Mouse (Mus musculus): ENCODE results near the gene Nop53. TPM values are rescaled to one million over a fixed set of nuclear protein-coding genes. Genes with fewer than 3 reads are reported as not detected.

Nop53 gene
- polyA plus RNA-seq, 1 experiment from 2014 or later = 108 TPM

DNA sequence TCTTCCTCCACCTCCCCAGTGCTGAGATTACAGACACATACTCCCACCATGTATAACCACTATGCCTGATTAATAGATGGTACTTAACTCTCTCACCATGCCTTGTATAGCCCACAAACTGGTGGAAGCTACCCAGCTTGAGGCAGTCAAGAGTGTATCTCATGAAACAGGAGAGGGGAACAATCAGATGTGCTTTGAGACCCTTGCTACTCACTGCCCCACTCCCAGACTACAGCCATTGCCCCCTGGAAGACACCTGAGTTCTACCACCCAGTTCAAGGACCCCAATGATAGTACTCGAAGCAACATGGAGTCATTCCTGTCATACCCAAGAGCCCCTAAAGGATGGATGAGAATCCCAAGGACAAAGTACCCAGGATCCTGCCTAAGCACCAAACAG, 39.3 kb downstream of the Nop53 start:
- H3K9ac ChIP-seq (ENCODE audit: low read depth, low read length) = no peak overlapping the region
- no peaks in the 10 kb centered on the region for H3K36me3 ChIP-seq (ENCODE audit: control insufficient read depth, insufficient read depth, low read length)
- WGBS = 90% methylated on average over 1 of the region's 1 CpGs
- H3K4me2 ChIP-seq (ENCODE audit: low read length) = no peak overlapping the region
- no peak overlapping the region for H3K27ac ChIP-seq (ENCODE audit: low read length)
- no peak overlapping the region for H3K4me3 ChIP-seq (ENCODE audit: low read depth, low read length)
- H3K4me1 ChIP-seq (ENCODE audit: control insufficient read depth, insufficient read depth, low read length) = no peaks in the 10 kb centered on the region
- H3K9me3 ChIP-seq (replicated peaks; ENCODE audit: control insufficient read depth, low read length, poor library complexity, severe bottlenecking) = no peaks in the 10 kb centered on the region
- H3K27me3 ChIP-seq (ENCODE audit: control insufficient read depth, insufficient read depth, low read depth, low read length) = no peaks in the 10 kb centered on the region
- ATAC-seq = no peak

GRCm38 (mm10) chr7:15905861-15906260, 40.0 kb downstream of the Nop53 start:
- Histone ChIP-seq H3K9me3 (replicated peaks; ENCODE audit: control insufficient read depth, low read length, poor library complexity, severe bottlenecking) (no peaks in the 10 kb centered on the region), H3K4me3 (ENCODE audit: low read depth, low read length) (no peak overlapping the region), H3K36me3 (ENCODE audit: control insufficient read depth, insufficient read depth, low read length) (no peaks in the 10 kb centered on the region), H3K27me3 (ENCODE audit: control insufficient read depth, insufficient read depth, low read depth, low read length) (no peaks in the 10 kb centered on the region), H3K27ac (ENCODE audit: low read length) (no peak overlapping the region), H3K4me1 (ENCODE audit: control insufficient read depth, insufficient read depth, low read length) (no peaks in the 10 kb centered on the region), H3K9ac (ENCODE audit: low read depth, low read length) (no peak overlapping the region), H3K4me2 (ENCODE audit: low read length) (no peak overlapping the region)
- WGBS = 31% methylated on average over 7 of the region's 7 CpGs
- ATAC-seq = no peak

DNA sequence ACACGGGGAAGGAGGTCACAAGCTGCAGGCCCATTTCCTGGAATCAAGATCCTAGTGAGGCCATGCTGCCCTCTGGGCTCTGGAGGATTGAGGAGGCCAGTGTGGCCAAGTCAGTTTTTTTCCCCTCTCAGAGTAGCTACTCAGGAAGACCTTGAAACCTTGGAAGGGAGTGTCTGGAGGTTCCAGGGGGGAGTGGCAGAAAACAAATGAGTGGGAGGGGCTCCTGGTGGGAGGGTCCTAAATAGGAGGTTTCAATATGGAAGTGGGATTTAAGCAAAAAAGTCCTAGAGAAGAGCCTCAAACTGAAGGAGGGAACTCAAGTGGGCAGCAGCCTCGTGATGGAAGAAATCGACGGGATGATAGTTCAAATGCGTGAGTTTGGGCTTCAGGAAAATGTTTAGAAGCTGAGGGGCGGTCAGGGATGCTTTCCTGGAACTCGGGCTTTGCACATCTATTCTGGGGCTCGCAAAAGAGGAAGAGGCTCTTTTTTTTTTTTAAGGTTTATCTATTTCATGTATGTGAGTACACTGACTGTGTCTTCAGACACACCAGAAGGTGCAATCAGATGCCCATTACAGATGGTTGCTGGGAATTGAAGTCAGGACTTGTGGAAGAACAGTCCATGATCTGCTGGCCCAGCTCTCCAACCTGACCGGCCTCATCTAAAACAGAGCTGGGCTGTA, 44.4 kb downstream of the Nop53 start:
- Histone ChIP-seq H3K27me3 (ENCODE audit: control insufficient read depth, insufficient read depth, low read depth, low read length) (no peaks in the 10 kb centered on the region), H3K4me1 (ENCODE audit: control insufficient read depth, insufficient read depth, low read length) (no peaks in the 10 kb centered on the region), H3K27ac (ENCODE audit: low read length) (no peak overlapping the region), H3K4me2 (ENCODE audit: low read length) (no peak overlapping the region), H3K9me3 (replicated peaks; ENCODE audit: control insufficient read depth, low read length, poor library complexity, severe bottlenecking) (no peaks in the 10 kb centered on the region), H3K36me3 (ENCODE audit: control insufficient read depth, insufficient read depth, low read length) (no peaks in the 10 kb centered on the region), H3K9ac (ENCODE audit: low read depth, low read length) (no peak overlapping the region), H3K4me3 (ENCODE audit: low read depth, low read length) (no peak overlapping the region)
- ATAC-seq = no peak
- WGBS = 81% methylated on average over 9 of the region's 9 CpGs

GRCm38 (mm10) chr7:15894251-15894650, 51.6 kb downstream of the Nop53 start:
- no peak overlapping the region for H3K27ac ChIP-seq (ENCODE audit: low read length)
- no peaks in the 10 kb centered on the region for H3K4me1 ChIP-seq (ENCODE audit: control insufficient read depth, insufficient read depth, low read length)
- H3K9ac ChIP-seq (ENCODE audit: low read depth, low read length) = no peak overlapping the region
- no peaks in the 10 kb centered on the region for H3K27me3 ChIP-seq (ENCODE audit: control insufficient read depth, insufficient read depth, low read depth, low read length)
- no peak overlapping the region for H3K4me3 ChIP-seq (ENCODE audit: low read depth, low read length)
- no peaks in the 10 kb centered on the region for H3K36me3 ChIP-seq (ENCODE audit: control insufficient read depth, insufficient read depth, low read length)
- WGBS = 88% methylated on average over 1 of the region's 1 CpGs
- H3K4me2 ChIP-seq (ENCODE audit: low read length) = no peak overlapping the region
- no peak for ATAC-seq
- H3K9me3 ChIP-seq (replicated peaks; ENCODE audit: control insufficient read depth, low read length, poor library complexity, severe bottlenecking) = no peaks in the 10 kb centered on the region

Other genes with a start within 250 kb of the Nop53 start
- gene Obox5, start 195.9 kb downstream of the Nop53 start, polyA plus RNA-seq (2015; fragmentation: Nextera tagmentation; extraction: Ambion mirVana) = not detected in 2 replicates
- gene Obox6, start 106.4 kb downstream of the Nop53 start, polyA plus RNA-seq (2015; fragmentation: Nextera tagmentation; extraction: Ambion mirVana) = not detected in 2 replicates
- 0.24 and 0.27 TPM in 2 replicates for gene Crx, start 66.1 kb downstream of the Nop53 start, polyA plus RNA-seq (2015; fragmentation: Nextera tagmentation; extraction: Ambion mirVana)
- gene Crxos, start 63.5 kb downstream of the Nop53 start, polyA plus RNA-seq (2015; fragmentation: Nextera tagmentation; extraction: Ambion mirVana) = not detected in 2 replicates
- gene Selenow, start 23.7 kb downstream of the Nop53 start, polyA plus RNA-seq (2015; fragmentation: Nextera tagmentation; extraction: Ambion mirVana) = 1,578 and 1,695 TPM in 2 replicates
- 4.6 and 4.9 TPM in 2 replicates for gene Ehd2, start 21.5 kb upstream of the Nop53 start, polyA plus RNA-seq (2015; fragmentation: Nextera tagmentation; extraction: Ambion mirVana)
- 5.9 and 7.7 TPM in 2 replicates for gene Bicra, start 101.8 kb upstream of the Nop53 start, polyA plus RNA-seq (2015; fragmentation: Nextera tagmentation; extraction: Ambion mirVana)
- gene Zfp541, start 115.7 kb upstream of the Nop53 start, polyA plus RNA-seq (2015; fragmentation: Nextera tagmentation; extraction: Ambion mirVana) = 0.14 and 0.15 TPM in 2 replicates
- 218 and 245 TPM in 2 replicates for gene Napa, start 152.4 kb upstream of the Nop53 start, polyA plus RNA-seq (2015; fragmentation: Nextera tagmentation; extraction: Ambion mirVana)
- gene Kptn, start 173.8 kb upstream of the Nop53 start, polyA plus RNA-seq (2015; fragmentation: Nextera tagmentation; extraction: Ambion mirVana) = 50.6 and 53.6 TPM in 2 replicates
- 0.73 and 1.0 TPM in 2 replicates for gene Slc8a2, start 183.8 kb upstream of the Nop53 start, polyA plus RNA-seq (2015; fragmentation: Nextera tagmentation; extraction: Ambion mirVana)
- gene Meis3, start 229.0 kb upstream of the Nop53 start, polyA plus RNA-seq (2015; fragmentation: Nextera tagmentation; extraction: Ambion mirVana) = 143 and 147 TPM in 2 replicates

Data from midbrain, embryonic 16.5 days (tissue).